Mouse (Mus musculus): ENCODE measurements around the gene Rps6kb2.

Gene Rps6kb2

DNA sequence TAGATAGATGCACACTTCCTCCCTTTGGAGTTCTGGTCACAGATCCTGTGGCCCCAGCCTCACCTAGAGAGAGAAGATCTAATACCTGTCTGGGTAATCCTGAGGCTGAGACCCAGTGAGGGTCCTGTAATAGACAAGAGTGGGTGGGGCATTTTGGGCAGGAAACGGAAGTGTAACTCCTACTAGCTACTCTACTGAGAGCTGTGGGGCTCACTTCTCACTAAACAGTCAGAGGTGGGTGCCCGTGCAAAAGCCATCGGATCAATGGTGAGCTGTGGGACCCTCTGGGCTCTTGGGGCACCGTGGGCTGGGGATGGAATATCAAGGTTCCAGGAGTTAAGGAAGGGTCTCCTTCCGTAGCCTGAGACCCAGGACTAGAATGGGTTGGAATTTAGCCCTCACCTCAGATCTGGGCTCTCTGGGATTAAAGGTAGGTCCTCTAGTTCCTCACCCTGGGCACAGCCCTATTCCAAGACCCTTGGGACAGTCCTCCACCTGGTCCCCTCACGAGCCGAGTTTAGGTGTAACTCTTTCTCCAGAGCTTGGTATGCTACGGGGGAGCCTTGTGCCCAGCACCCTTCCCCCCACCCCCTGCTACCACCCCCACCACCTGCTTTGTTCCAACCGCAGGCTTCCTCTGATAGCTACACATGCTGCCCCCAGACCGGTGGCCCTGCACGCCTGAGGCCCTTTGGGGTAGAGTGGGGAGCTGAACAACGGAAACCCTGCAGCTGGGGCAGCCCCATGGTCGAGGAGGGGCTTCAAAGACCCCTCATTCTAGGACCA, 8.5 kb downstream of the Rps6kb2 start:
- DNase-seq: peak in 1 of 2 experiments; percentile 42

DNA sequence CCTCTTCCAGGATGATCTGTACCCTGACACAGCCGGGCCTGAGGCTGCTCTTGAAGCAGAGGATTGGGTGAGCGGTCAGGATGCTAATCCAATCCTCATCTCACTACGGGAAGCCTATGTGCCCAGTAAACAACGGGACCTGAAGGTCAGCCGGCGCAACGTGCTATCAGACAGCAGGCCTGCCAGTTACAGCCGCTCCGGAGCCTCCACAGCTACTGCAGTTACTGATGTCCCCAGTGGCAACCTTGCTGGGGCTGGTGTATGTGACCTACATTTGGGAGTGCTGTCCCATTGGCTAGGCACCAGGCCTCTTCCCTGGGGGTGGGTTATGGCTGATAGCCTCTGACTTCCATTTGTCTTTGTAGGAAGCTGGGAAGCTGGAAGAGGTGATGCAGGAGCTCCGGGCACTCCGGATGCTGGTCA, 9.9 kb downstream of the Rps6kb2 start, which contains the start of gene Ptprcap:
TSS of gene Ptprcap (plus strand) at position 373 of the 423 bp plus-strand sequence.
- peak in 1 of 2 experiments; percentile 46 for DNase-seq

DNA sequence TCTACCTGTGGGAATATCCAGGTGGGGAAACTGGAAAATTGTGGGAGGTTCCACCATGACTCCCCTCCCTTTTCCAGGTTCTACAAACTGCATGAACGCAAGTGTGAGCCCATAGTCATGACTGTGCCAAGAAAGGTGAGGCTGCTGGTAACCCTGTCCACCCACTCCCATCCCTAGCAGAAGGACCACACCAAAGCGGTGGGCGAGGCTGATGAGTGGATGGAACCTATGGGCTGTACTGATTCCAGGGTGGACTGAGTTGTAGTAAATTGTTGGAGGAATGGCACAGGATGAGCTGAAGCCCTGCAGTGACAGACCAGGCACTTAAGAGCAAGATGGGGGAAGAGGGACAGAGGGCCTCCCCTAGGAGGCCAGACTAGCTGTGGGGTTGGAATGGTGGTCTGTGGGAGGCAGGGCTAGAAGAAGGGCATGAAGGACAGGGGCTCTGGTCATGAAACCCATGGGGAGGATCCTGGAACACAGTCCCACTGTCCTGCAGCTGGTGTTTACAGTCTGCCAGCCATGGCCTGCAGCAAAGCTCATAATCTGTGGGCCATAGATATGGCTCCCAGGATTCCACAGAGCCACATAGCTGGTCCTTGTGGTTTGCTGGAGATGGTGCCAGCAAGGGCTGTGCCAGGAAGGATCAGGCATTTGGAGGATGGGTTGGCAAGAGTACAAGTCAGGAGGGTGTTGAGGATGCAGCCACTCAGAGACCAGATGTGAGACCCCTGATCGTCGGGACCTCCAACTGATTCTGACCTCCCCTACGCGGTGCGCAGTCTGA, 10.5 kb downstream of the Rps6kb2 start:
- DNase-seq: no peak

- DNase-seq: no peak
These were observed 11.3 kb downstream of the Rps6kb2 start for GRCm38 (mm10) chr19:4151898-4152297.

DNA sequence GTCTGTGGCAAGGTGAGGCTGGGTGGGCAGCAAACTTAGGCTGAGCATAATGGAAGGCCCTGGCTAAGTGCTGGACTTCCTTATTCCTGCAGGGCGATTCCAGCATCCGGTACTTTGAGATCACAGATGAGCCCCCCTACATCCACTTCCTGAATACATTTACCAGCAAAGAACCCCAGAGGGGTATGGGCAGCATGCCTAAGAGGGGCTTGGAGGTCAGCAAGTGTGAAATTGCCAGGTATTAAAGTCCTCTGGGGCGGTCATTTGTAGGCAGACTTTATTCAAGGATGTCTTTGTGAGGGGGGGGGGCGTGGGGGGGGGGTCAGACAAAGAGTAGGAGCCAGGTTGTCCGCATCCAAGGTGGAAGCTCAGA, 11.7 kb downstream of the Rps6kb2 start:
- DNase-seq: no peak

DNA sequence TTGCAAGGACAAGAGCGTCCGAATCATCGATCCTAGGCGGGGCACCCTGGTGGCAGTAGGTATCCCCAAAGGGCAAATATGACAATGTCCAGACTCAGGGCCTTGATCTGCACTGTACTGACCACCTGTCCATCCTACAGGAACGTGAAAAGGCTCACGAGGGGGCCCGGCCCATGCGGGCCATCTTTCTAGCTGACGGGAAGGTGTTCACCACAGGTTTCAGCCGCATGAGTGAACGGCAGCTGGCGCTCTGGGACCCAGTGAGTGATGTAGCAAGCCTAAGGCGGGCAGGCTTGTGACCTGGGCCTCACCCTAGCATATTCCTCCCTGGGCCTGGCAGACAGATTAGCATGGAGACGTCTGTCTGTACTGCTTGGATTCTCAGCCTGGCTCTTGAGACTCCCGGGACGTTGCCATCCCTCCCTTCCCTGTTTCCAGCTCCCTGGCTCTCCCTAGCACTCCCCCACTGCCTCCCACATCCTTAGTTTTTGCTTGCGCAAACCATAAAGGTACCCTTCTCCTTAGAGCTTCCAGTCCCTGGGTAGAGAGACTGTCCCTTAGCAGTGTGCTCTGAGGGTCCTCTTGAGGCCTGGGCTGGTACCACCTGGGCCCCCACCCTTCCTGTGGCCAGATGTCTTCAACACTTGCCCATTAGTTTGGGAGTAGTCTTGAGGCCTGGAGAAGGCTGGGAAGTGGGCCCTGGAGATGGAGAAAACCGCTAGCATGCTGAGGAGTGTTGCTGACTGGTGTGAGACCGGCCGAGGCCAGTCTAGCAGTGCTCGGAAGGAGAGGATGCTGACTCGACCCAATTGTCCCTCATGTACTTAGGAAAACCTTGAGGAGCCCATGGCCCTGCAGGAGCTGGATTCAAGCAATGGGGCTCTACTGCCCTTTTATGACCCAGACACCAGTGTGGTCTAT, 12.3 kb downstream of the Rps6kb2 start:
- DNase-seq: no peak

- no peak for DNase-seq
These were observed 13.2 kb downstream of the Rps6kb2 start for GRCm38 (mm10) chr19:4149764-4150461.

- DNase-seq: no peak
These were observed 13.9 kb downstream of the Rps6kb2 start for GRCm38 (mm10) chr19:4149283-4149682.

- no peak for DNase-seq
These were observed 14.3 kb downstream of the Rps6kb2 start for GRCm38 (mm10) chr19:4148819-4149218.

DNA sequence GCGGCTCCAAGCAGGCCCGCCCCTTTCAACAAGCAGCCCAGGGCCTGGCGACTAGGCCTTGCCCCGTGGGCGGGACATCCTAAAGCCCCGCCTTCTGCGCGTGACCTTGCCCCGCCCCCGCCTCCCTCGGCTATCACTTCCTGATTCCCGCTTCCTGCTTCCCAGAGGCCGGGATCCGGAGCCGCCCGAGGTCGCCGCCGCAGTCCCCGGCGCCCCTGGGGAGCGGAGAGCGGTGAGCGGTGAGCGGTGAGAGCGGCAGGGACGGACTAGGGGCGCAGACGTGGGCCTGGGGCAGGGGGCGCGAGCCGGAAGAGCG, 14.7 kb downstream of the Rps6kb2 start, which contains the start of gene Coro1b:
TSS of gene Coro1b (plus strand) at position 129 of the 316 bp plus-strand sequence.
- peak; percentile 98 for DNase-seq

DNA sequence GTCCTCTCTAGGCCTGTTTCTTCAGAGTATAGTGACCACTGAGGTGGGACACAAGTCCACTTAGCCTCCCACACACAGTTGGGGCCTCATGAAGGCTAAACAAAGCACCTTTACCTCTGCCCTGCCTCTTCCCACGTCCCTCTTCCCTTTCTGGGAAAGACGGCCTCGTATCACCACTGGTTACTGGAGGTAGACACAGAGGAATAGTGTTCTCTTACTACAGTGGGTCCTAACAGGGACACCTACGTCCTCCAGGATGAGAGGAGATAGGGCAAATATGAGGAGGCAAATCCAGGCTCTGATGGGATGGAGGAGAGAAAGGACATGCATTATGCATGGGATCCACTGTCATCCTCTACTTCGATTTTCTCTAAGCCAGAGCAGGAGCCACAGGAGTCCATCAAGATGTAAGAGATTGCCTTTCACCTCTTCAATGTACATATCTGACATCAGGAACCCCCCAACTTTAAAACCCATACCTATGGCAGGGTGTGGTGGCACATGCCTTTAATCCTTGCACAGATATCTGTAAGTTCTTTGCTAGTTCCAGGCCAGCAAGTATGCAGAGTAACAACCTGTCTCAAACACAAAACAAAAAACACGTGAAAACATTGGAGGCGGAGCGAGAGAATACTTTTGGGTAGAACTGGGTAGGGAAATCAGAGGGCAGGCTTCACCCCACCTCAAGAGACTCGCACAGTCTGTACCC, 15.2 kb downstream of the Rps6kb2 start:
- DNase-seq: no peak

GRCm38 (mm10) chr19:4147022-4147405, 16.1 kb downstream of the Rps6kb2 start:
- DNase-seq: no peak

GRCm38 (mm10) chr19:4146366-4147021, 16.7 kb downstream of the Rps6kb2 start:
- no peak for DNase-seq

DNA sequence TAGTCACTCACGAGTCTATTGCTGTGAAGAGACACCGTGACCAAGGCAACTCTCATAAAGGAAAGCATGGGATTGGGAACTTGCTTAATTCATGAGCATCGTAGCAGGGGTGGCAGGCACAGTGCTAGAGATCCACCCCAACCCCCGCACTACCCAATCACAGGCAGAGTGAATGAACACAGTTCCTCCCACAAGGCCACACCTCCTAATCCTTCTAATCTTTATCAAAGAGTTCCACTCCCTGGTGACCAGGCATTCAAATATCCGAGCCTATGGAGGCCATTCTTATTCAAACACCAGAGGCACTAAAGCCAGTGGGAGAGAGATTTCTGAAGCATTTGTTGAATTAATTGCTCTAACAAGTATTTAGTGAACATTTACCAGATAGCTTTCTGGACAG, 17.2 kb downstream of the Rps6kb2 start:
- DNase-seq: no peak

GRCm38 (mm10) chr19:4144550-4145498, 18.3 kb downstream of the Rps6kb2 start:
- DNase-seq: peak; percentile 27 to 63

DNA sequence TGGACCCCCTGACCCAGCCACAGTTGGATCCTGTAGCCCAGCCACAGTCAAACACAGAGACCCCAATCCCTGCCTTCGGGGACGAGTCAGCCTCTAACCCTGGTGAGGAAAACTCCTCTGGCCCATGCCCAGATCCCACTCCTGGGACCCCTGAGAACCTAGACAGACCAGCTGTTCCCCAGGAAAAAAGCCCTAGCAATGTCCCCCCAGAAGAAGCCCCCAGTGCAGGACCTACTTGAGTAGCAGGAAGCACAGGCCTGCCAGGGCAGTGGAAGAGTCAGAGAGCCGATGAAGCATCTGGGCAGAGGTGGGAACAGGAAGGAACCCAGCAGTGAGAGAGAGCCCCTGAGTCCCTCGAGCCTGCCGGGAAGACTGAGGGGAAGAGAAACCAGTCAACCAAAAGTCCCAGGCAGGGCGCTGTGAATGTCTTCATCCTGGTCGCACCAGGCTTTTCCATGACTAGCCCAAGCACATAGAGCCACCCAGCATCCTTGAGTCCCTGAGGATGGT, 19.3 kb downstream of the Rps6kb2 start, which contains the start of gene Cabp4:
TSS of gene Cabp4 (minus strand) at position 275 of the 510 bp plus-strand sequence.
- DNase-seq: peak in 1 of 2 experiments; percentile 29

GRCm38 (mm10) chr19:4142416-4143173, 20.6 kb downstream of the Rps6kb2 start:
- peak; percentile 19 to 78 for DNase-seq

GRCm38 (mm10) chr19:4140147-4140546, 23.0 kb downstream of the Rps6kb2 start:
- peak in 1 of 2 experiments; percentile 12 for DNase-seq

- peak in 1 of 2 experiments; percentile 17 for DNase-seq
These were observed 23.7 kb downstream of the Rps6kb2 start, which contains the start of gene Gpr152 for GRCm38 (mm10) chr19:4139446-4139845. Gene Gpr152 (plus strand): TSS chr19:4139787.

Data from kidney, postnatal 25 days (tissue).